Mouse (Mus musculus): ENCODE measurements around the gene Igfbp5. TPM values are rescaled to one million over a fixed set of nuclear protein-coding genes. Genes with fewer than 3 reads are reported as not detected.

Gene Igfbp5
- polyA plus RNA-seq, 1 experiment: 5.5 TPM

GRCm38 (mm10) chr1:72823751-72824706 is 50.7 kb downstream of the Igfbp5 start, which contains the start of gene Igfbp2:
Igfbp2 (plus strand) TSS chr1:72824503.
- TF ChIP-seq CTCF (IDR thresholded peaks at IDR 0.05; ENCODE audit: extremely low read depth, insufficient read length, insufficient replicate concordance, low read depth, low read length) (no peak), POLR2A (IDR thresholded peaks at IDR 0.05; ENCODE audit: low read depth, low read length) (no peak)
- Histone ChIP-seq H3K4me1 (ENCODE audit: control insufficient read depth, insufficient read depth, insufficient read length, low read length) (0 out of 2 replicates have a peak, but pooled peaks cover 2% of the 10 kb centered on the region), H3K4me3 (ENCODE audit: low read depth, low read length) (peak within 1 kb of the TSS; percentile 33; the same call in 1 of the 2 replicates), H3K36me3 (ENCODE audit: control insufficient read depth, insufficient read depth, low read length) (no peaks in the 10 kb centered on the region), H3K27me3 (ENCODE audit: control insufficient read depth, insufficient read depth, low read length) (peaks cover 33% of the 10 kb centered on the region), H3K27ac (ENCODE audit: insufficient read depth, low read depth, low read length) (no peak within 1 kb of the TSS)
- 6% methylated on average over 49 of the region's 58 CpGs for WGBS

GRCm38 (mm10) chr1:72822893-72823292 is 51.8 kb downstream of the Igfbp5 start:
- TF ChIP-seq POLR2A (IDR thresholded peaks at IDR 0.05; ENCODE audit: low read depth, low read length) (no peak), CTCF (IDR thresholded peaks at IDR 0.05; ENCODE audit: extremely low read depth, insufficient read length, insufficient replicate concordance, low read depth, low read length) (no peak)
- Histone ChIP-seq H3K27me3 (ENCODE audit: control insufficient read depth, insufficient read depth, low read length) (peaks cover 33% of the 10 kb centered on the region), H3K4me3 (ENCODE audit: low read depth, low read length) (no peak overlapping the region), H3K27ac (ENCODE audit: insufficient read depth, low read depth, low read length) (no peak overlapping the region), H3K4me1 (ENCODE audit: control insufficient read depth, insufficient read depth, insufficient read length, low read length) (0 out of 2 replicates have a peak, but pooled peaks cover 2% of the 10 kb centered on the region), H3K36me3 (ENCODE audit: control insufficient read depth, insufficient read depth, low read length) (no peaks in the 10 kb centered on the region)
- 60% methylated on average over 10 of the region's 10 CpGs for WGBS

GRCm38 (mm10) chr1:72819995-72820394 is 54.7 kb downstream of the Igfbp5 start:
- no peaks in the 10 kb centered on the region for H3K36me3 ChIP-seq (ENCODE audit: control insufficient read depth, insufficient read depth, low read length)
- WGBS: 80% methylated on average over 6 of the region's 6 CpGs
- TF ChIP-seq POLR2A (IDR thresholded peaks at IDR 0.05; ENCODE audit: low read depth, low read length): no peak
- no peak for TF ChIP-seq CTCF (IDR thresholded peaks at IDR 0.05; ENCODE audit: extremely low read depth, insufficient read length, insufficient replicate concordance, low read depth, low read length)
- peaks cover 24% of the 10 kb centered on the region for H3K27me3 ChIP-seq (ENCODE audit: control insufficient read depth, insufficient read depth, low read length)
- H3K4me3 ChIP-seq (ENCODE audit: low read depth, low read length): no peak overlapping the region
- no peaks in the 10 kb centered on the region for H3K4me1 ChIP-seq (ENCODE audit: control insufficient read depth, insufficient read depth, insufficient read length, low read length)
- no peak overlapping the region for H3K27ac ChIP-seq (ENCODE audit: insufficient read depth, low read depth, low read length)

GRCm38 (mm10) chr1:72815616-72816015 is 59.1 kb downstream of the Igfbp5 start:
- H3K4me3 ChIP-seq (ENCODE audit: low read depth, low read length): no peak overlapping the region
- no peak for TF ChIP-seq CTCF (IDR thresholded peaks at IDR 0.05; ENCODE audit: extremely low read depth, insufficient read length, insufficient replicate concordance, low read depth, low read length)
- TF ChIP-seq POLR2A (IDR thresholded peaks at IDR 0.05; ENCODE audit: low read depth, low read length): no peak
- H3K27ac ChIP-seq (ENCODE audit: insufficient read depth, low read depth, low read length): no peak overlapping the region
- no peaks in the 10 kb centered on the region for H3K36me3 ChIP-seq (ENCODE audit: control insufficient read depth, insufficient read depth, low read length)
- 90% methylated on average over 3 of the region's 3 CpGs for WGBS
- H3K4me1 ChIP-seq (ENCODE audit: control insufficient read depth, insufficient read depth, insufficient read length, low read length): no peaks in the 10 kb centered on the region
- no peaks in the 10 kb centered on the region for H3K27me3 ChIP-seq (ENCODE audit: control insufficient read depth, insufficient read depth, low read length)

GRCm38 (mm10) chr1:72815184-72815583 is 59.5 kb downstream of the Igfbp5 start:
- H3K36me3 ChIP-seq (ENCODE audit: control insufficient read depth, insufficient read depth, low read length): no peaks in the 10 kb centered on the region
- no peak overlapping the region for H3K4me3 ChIP-seq (ENCODE audit: low read depth, low read length)
- H3K27me3 ChIP-seq (ENCODE audit: control insufficient read depth, insufficient read depth, low read length): no peaks in the 10 kb centered on the region
- TF ChIP-seq CTCF (IDR thresholded peaks at IDR 0.05; ENCODE audit: extremely low read depth, insufficient read length, insufficient replicate concordance, low read depth, low read length) (no peak), POLR2A (IDR thresholded peaks at IDR 0.05; ENCODE audit: low read depth, low read length) (no peak)
- no peak overlapping the region for H3K27ac ChIP-seq (ENCODE audit: insufficient read depth, low read depth, low read length)
- H3K4me1 ChIP-seq (ENCODE audit: control insufficient read depth, insufficient read depth, insufficient read length, low read length): no peaks in the 10 kb centered on the region
- 37% methylated on average over 5 of the region's 5 CpGs for WGBS

GRCm38 (mm10) chr1:72813639-72814403 is 60.9 kb downstream of the Igfbp5 start:
- Histone ChIP-seq H3K36me3 (ENCODE audit: control insufficient read depth, insufficient read depth, low read length) (no peaks in the 10 kb centered on the region), H3K27ac (ENCODE audit: insufficient read depth, low read depth, low read length) (no peak overlapping the region), H3K4me3 (ENCODE audit: low read depth, low read length) (no peak overlapping the region), H3K4me1 (ENCODE audit: control insufficient read depth, insufficient read depth, insufficient read length, low read length) (no peaks in the 10 kb centered on the region), H3K27me3 (ENCODE audit: control insufficient read depth, insufficient read depth, low read length) (no peaks in the 10 kb centered on the region)
- TF ChIP-seq POLR2A (IDR thresholded peaks at IDR 0.05; ENCODE audit: low read depth, low read length) (no peak), CTCF (IDR thresholded peaks at IDR 0.05; ENCODE audit: extremely low read depth, insufficient read length, insufficient replicate concordance, low read depth, low read length) (no peak)
- WGBS: 35% methylated on average over 6 of the region's 6 CpGs
